Mouse (Mus musculus): Measurements from ENCODE around the gene D630023F18Rik. TPM values are rescaled to one million over a fixed set of nuclear protein-coding genes. Genes with fewer than 3 reads are reported as not detected.

D630023F18Rik gene
- polyA plus RNA-seq, 1 experiment, result not detected

- no peak for TF ChIP-seq CTCF (IDR thresholded peaks at IDR 0.05; ENCODE audit: extremely low read depth, insufficient read length, insufficient replicate concordance, low read depth, low read length)
- TF ChIP-seq POLR2A (IDR thresholded peaks at IDR 0.05; ENCODE audit: low read depth, low read length), result no peak
- Histone ChIP-seq H3K36me3 (ENCODE audit: control insufficient read depth, insufficient read depth, low read length) (peaks cover 17% of the 10 kb centered on the region), H3K4me3 (ENCODE audit: low read depth, low read length) (no peak overlapping the region), H3K4me1 (ENCODE audit: control insufficient read depth, insufficient read depth, insufficient read length, low read length) (peaks cover 8% of the 10 kb centered on the region; the same call in 1 of the 2 replicates), H3K27me3 (ENCODE audit: control insufficient read depth, insufficient read depth, low read length) (no peaks in the 10 kb centered on the region), H3K27ac (ENCODE audit: insufficient read depth, low read depth, low read length) (peak overlapping the region; percentile 87; the same call in 1 of the 2 replicates)
These were observed 31.8 kb upstream of the D630023F18Rik start for GRCm38 (mm10) chr1:65154814-65155213.

GRCm38 (mm10) chr1:65147971-65148370 lies 25.0 kb upstream of the D630023F18Rik start:
- WGBS, result 45% methylated on average over 3 of the region's 3 CpGs
- H3K27me3 ChIP-seq (ENCODE audit: control insufficient read depth, insufficient read depth, low read length), result no peaks in the 10 kb centered on the region
- no peak overlapping the region for H3K4me3 ChIP-seq (ENCODE audit: low read depth, low read length)
- H3K27ac ChIP-seq (ENCODE audit: insufficient read depth, low read depth, low read length), result no peak overlapping the region
- H3K36me3 ChIP-seq (ENCODE audit: control insufficient read depth, insufficient read depth, low read length), result no peaks in the 10 kb centered on the region
- TF ChIP-seq POLR2A (IDR thresholded peaks at IDR 0.05; ENCODE audit: low read depth, low read length) (no peak), CTCF (IDR thresholded peaks at IDR 0.05; ENCODE audit: extremely low read depth, insufficient read length, insufficient replicate concordance, low read depth, low read length) (no peak)
- H3K4me1 ChIP-seq (ENCODE audit: control insufficient read depth, insufficient read depth, insufficient read length, low read length), result peaks cover 7% of the 10 kb centered on the region; the same call in 1 of the 2 replicates

GRCm38 (mm10) chr1:65147326-65147725 lies 24.3 kb upstream of the D630023F18Rik start:
- WGBS, result 93% methylated on average over 5 of the region's 5 CpGs
- no peak overlapping the region for H3K27ac ChIP-seq (ENCODE audit: insufficient read depth, low read depth, low read length)
- TF ChIP-seq CTCF (IDR thresholded peaks at IDR 0.05; ENCODE audit: extremely low read depth, insufficient read length, insufficient replicate concordance, low read depth, low read length), result no peak
- TF ChIP-seq POLR2A (IDR thresholded peaks at IDR 0.05; ENCODE audit: low read depth, low read length), result no peak

GRCm38 (mm10) chr1:65146601-65147000 lies 23.6 kb upstream of the D630023F18Rik start:
- Histone ChIP-seq H3K27ac (ENCODE audit: insufficient read depth, low read depth, low read length) (peak overlapping the region; percentile 51; the same call in 1 of the 2 replicates), H3K4me1 (ENCODE audit: control insufficient read depth, insufficient read depth, insufficient read length, low read length) (peaks cover 7% of the 10 kb centered on the region; the same call in 1 of the 2 replicates), H3K27me3 (ENCODE audit: control insufficient read depth, insufficient read depth, low read length) (no peaks in the 10 kb centered on the region), H3K36me3 (ENCODE audit: control insufficient read depth, insufficient read depth, low read length) (no peaks in the 10 kb centered on the region), H3K4me3 (ENCODE audit: low read depth, low read length) (no peak overlapping the region)
- TF ChIP-seq CTCF (IDR thresholded peaks at IDR 0.05; ENCODE audit: extremely low read depth, insufficient read length, insufficient replicate concordance, low read depth, low read length) (no peak), POLR2A (IDR thresholded peaks at IDR 0.05; ENCODE audit: low read depth, low read length) (no peak)
- 19% methylated on average over 2 of the region's 2 CpGs for WGBS

More at GRCm38 (mm10) chr1:65147326-65147725, 24.3 kb upstream of the D630023F18Rik start:
- H3K4me1 ChIP-seq (ENCODE audit: control insufficient read depth, insufficient read depth, insufficient read length, low read length), result peaks cover 7% of the 10 kb centered on the region; the same call in 1 of the 2 replicates
- no peaks in the 10 kb centered on the region for H3K36me3 ChIP-seq (ENCODE audit: control insufficient read depth, insufficient read depth, low read length)
- no peak overlapping the region for H3K4me3 ChIP-seq (ENCODE audit: low read depth, low read length)
- H3K27me3 ChIP-seq (ENCODE audit: control insufficient read depth, insufficient read depth, low read length), result no peaks in the 10 kb centered on the region

GRCm38 (mm10) chr1:65144783-65145182 lies 21.8 kb upstream of the D630023F18Rik start:
- Histone ChIP-seq H3K36me3 (ENCODE audit: control insufficient read depth, insufficient read depth, low read length) (no peaks in the 10 kb centered on the region), H3K27me3 (ENCODE audit: control insufficient read depth, insufficient read depth, low read length) (no peaks in the 10 kb centered on the region), H3K4me3 (ENCODE audit: low read depth, low read length) (no peak overlapping the region), H3K4me1 (ENCODE audit: control insufficient read depth, insufficient read depth, insufficient read length, low read length) (peaks cover 7% of the 10 kb centered on the region; the same call in 1 of the 2 replicates), H3K27ac (ENCODE audit: insufficient read depth, low read depth, low read length) (no peak overlapping the region)
- TF ChIP-seq POLR2A (IDR thresholded peaks at IDR 0.05; ENCODE audit: low read depth, low read length), result no peak
- TF ChIP-seq CTCF (IDR thresholded peaks at IDR 0.05; ENCODE audit: extremely low read depth, insufficient read length, insufficient replicate concordance, low read depth, low read length), result no peak
- WGBS, result 56% methylated on average over 2 of the region's 2 CpGs

- H3K36me3 ChIP-seq (ENCODE audit: control insufficient read depth, insufficient read depth, low read length), result no peaks in the 10 kb centered on the region
- 75% methylated on average over 6 of the region's 6 CpGs for WGBS
- TF ChIP-seq POLR2A (IDR thresholded peaks at IDR 0.05; ENCODE audit: low read depth, low read length), result no peak
- no peaks in the 10 kb centered on the region for H3K4me1 ChIP-seq (ENCODE audit: control insufficient read depth, insufficient read depth, insufficient read length, low read length)
- H3K27ac ChIP-seq (ENCODE audit: insufficient read depth, low read depth, low read length), result no peak overlapping the region
- no peak overlapping the region for H3K4me3 ChIP-seq (ENCODE audit: low read depth, low read length)
- no peaks in the 10 kb centered on the region for H3K27me3 ChIP-seq (ENCODE audit: control insufficient read depth, insufficient read depth, low read length)
These were observed 14.5 kb upstream of the D630023F18Rik start for GRCm38 (mm10) chr1:65137560-65137959.

GRCm38 (mm10) chr1:65132833-65133232 lies 9.8 kb upstream of the D630023F18Rik start:
- WGBS, result 90% methylated on average over 1 of the region's 1 CpGs
- Histone ChIP-seq H3K4me3 (ENCODE audit: low read depth, low read length) (no peak overlapping the region), H3K27ac (ENCODE audit: insufficient read depth, low read depth, low read length) (no peak overlapping the region), H3K4me1 (ENCODE audit: control insufficient read depth, insufficient read depth, insufficient read length, low read length) (peaks cover 9% of the 10 kb centered on the region; the same call in 1 of the 2 replicates), H3K36me3 (ENCODE audit: control insufficient read depth, insufficient read depth, low read length) (no peaks in the 10 kb centered on the region), H3K27me3 (ENCODE audit: control insufficient read depth, insufficient read depth, low read length) (no peaks in the 10 kb centered on the region)
- TF ChIP-seq POLR2A (IDR thresholded peaks at IDR 0.05; ENCODE audit: low read depth, low read length), result no peak
- no peak for TF ChIP-seq CTCF (IDR thresholded peaks at IDR 0.05; ENCODE audit: extremely low read depth, insufficient read length, insufficient replicate concordance, low read depth, low read length)

Data from small intestine, adult 2 months (tissue).